Mouse (Mus musculus) liver, adult 2 months (tissue): ENCODE results near the gene Arhgap8.

Experiments used
- CTCF ChIP-seq: fragments of 200-500 bp; IDR thresholded peaks from 2 replicates; pipeline ENCODE4 v1.5.1; 2011; ENCODE audit warnings: low read depth, low read length, control low read depth
- POLR2A ChIP-seq: fragments of 200-500 bp; IDR thresholded peaks from 2 replicates; pipeline ENCODE4 v1.6.1; 2011; ENCODE audit warnings: low read length, control low read depth; ENCODE audit not compliant: insufficient read depth; ENCODE audit errors: extremely low read depth

DNA sequence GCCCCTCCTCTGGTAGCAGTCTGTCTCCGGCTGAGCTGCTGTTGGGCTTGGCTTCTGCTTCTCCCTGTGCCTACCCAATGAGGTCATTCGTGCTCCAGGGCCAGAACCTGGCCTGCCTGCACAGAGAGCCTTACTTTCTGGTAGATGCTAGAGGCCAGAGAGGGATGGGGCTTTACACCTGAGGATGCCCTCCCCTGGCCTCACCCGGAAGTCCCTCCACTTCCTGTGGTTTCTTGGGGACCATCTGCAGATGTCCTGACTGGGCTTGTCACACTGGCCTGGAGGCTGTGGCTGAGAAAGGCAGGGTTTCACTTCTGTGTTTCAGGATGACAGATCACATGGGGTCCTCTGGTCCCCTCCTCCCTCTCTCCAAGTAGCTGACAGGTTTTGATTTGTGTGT, 34.4 kb upstream of the Arhgap8 start:
- TF ChIP-seq POLR2A (no peak), CTCF (no peak)
